Comparison of ENCODE assay signal across 26 mouse cellular contexts in the genomic region with DNA sequence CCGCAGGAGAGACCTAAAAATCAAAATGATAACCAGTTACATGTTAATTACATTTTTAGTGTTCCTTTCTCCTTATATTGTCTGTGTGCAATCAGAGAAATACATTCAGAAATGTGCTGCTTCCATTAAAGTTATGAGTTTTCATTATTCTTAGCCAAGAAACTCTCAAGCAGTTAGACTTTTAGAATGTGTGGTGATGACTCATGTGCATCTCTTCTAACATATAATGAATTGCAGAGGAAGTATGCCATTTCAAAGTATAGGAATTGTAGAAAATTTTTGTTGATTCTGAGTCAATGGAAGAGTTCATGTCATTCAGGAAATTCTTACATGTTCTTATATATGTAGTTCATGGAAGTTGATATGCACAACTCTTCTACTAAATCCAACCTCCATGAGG. TPM values are rescaled to one million over a fixed set of nuclear protein-coding genes. Genes with fewer than 3 reads are reported as not detected.
DNase-seq lines count a peak whose midpoint lies in the region; ATAC-seq and TF ChIP-seq lines count a peak whose summit lies in the region.
"Had no signal": no experiment of that assay in that cellular context is flagged by ENCODE, and none has a peak within 500 bp of the region (broad histone marks: within the 10 kb centered on the region; RNA-seq: fewer than 3 reads in every experiment).

No protein-coding gene starts in this region.

- DNase-seq in 3T3-L1 (ENCODE audit: low read depth, low spot score), result peak; percentile 67
- peak; percentile 49 for DNase-seq in NIH3T3 (ENCODE audit: low read depth)
- DNase-seq in urinary bladder, postnatal 4 days (ENCODE audit: low spot score in 2 of 2), result no peak
- DNase-seq in forebrain, embryonic 11.5 days (ENCODE audit: low spot score), result no peak
- no peak for DNase-seq in heart, adult 8-10 months (ENCODE audit: low spot score)
- DNase-seq: adrenal gland, adult 2 months; adrenal gland, postnatal 10 days; adrenal gland, postnatal 25 days; B cell, adult 2 months; cerebellum, adult 11-12 months; cerebellum, adult 2 months; cerebellum, adult 9-10 months; cerebellum, postnatal 10 days; cerebellum, postnatal 25 days had no signal

- no peak overlapping the region for H3K4me3 ChIP-seq in embryonic fibroblast, embryonic 13.5 days (ENCODE audit: insufficient read depth, low read length)
- H3K4me3 ChIP-seq in forebrain, embryonic 11.5 days (ENCODE audit: low read depth, low read length), result no peak overlapping the region
- H3K4me3 ChIP-seq: embryonic facial prominence, embryonic 13.5 days; embryonic facial prominence, embryonic 15.5 days; forebrain, embryonic 12.5 days had no signal

- H3K4me1 ChIP-seq in embryonic fibroblast, embryonic 13.5 days (ENCODE audit: control insufficient read depth, insufficient read depth, low read length), result no peaks in the 10 kb centered on the region
- no peaks in the 10 kb centered on the region for H3K4me1 ChIP-seq in forebrain, embryonic 11.5 days (replicated peaks; ENCODE audit: control insufficient read depth, insufficient read depth, low read length)
- H3K4me1 ChIP-seq: embryonic facial prominence, embryonic 13.5 days; embryonic facial prominence, embryonic 15.5 days; forebrain, embryonic 12.5 days had no signal

- TF ChIP-seq POLR2A in embryonic fibroblast, embryonic 13.5 days (IDR thresholded peaks at IDR 0.05; ENCODE audit: low read depth, low read length), result no peak

- no peak overlapping the region for H3K4me2 ChIP-seq in forebrain, embryonic 11.5 days (ENCODE audit: low read depth, low read length, severe bottlenecking)
- H3K4me2 ChIP-seq: embryonic facial prominence, embryonic 13.5 days; embryonic facial prominence, embryonic 15.5 days; forebrain, embryonic 12.5 days had no signal

- H3K9ac ChIP-seq in forebrain, embryonic 11.5 days (ENCODE audit: low read length), result no peak overlapping the region
- H3K9ac ChIP-seq: embryonic facial prominence, embryonic 13.5 days; embryonic facial prominence, embryonic 15.5 days; forebrain, embryonic 12.5 days had no signal

- H3K27ac ChIP-seq in embryonic fibroblast, embryonic 13.5 days (ENCODE audit: insufficient read depth, low read length), result 0 out of 2 replicates have a peak overlapping the region, but pooled peaks have one; percentile 47
- H3K27ac ChIP-seq in forebrain, embryonic 11.5 days (ENCODE audit: low read depth, low read length), result no peak overlapping the region
- H3K27ac ChIP-seq: embryonic facial prominence, embryonic 13.5 days; embryonic facial prominence, embryonic 15.5 days; forebrain, embryonic 12.5 days had no signal

- no peak for ATAC-seq in forebrain, embryonic 11.5 days (replicated peaks; ENCODE audit: low FRiP score)
- ATAC-seq: CD4-positive, CD25-positive, alpha-beta regulatory T cell, adult 4 months; forebrain, embryonic 14.5 days; forebrain, embryonic 16.5 days had no signal

- no peak for TF ChIP-seq CTCF in embryonic fibroblast, embryonic 13.5 days (IDR thresholded peaks at IDR 0.05; ENCODE audit: borderline replicate concordance, insufficient read depth, low read length)

- H3K27me3 ChIP-seq in forebrain, embryonic 11.5 days (ENCODE audit: control insufficient read depth, insufficient read depth, low read length), result no peaks in the 10 kb centered on the region
- H3K27me3 ChIP-seq: CH12.LX; embryonic facial prominence, embryonic 13.5 days; embryonic facial prominence, embryonic 15.5 days; forebrain, embryonic 12.5 days had no signal

- no peaks in the 10 kb centered on the region for H3K9me3 ChIP-seq in forebrain, embryonic 11.5 days (ENCODE audit: control insufficient read depth, low read length)
- H3K9me3 ChIP-seq: embryonic facial prominence, embryonic 13.5 days; embryonic facial prominence, embryonic 15.5 days; forebrain, embryonic 12.5 days; G1E had no signal

- H3K36me3 ChIP-seq in forebrain, embryonic 11.5 days (ENCODE audit: control insufficient read depth, insufficient read depth, low read length), result no peaks in the 10 kb centered on the region
- H3K36me3 ChIP-seq: embryonic facial prominence, embryonic 13.5 days; embryonic facial prominence, embryonic 15.5 days; forebrain, embryonic 12.5 days; G1E had no signal

- WGBS in forebrain, embryonic 11.5 days, result 85% methylated on average over 1 of the region's 1 CpGs

RNA-seq across cellular contexts. Expression of a gene that starts 5.3 kb away (rescaled TPM):
- not detected in 2 replicates for polyA plus RNA-seq in embryonic fibroblast, embryonic 13.5 days (2011; ENCODE audit: insufficient read length, low read depth, missing spikeins)
- polyA plus RNA-seq in forebrain, embryonic 11.5 days (2014; fragmentation: Nextera tagmentation; extraction: Ambion mirVana), result not detected in 2 replicates
- not detected for total RNA-seq in heart, adult 8-10 months (2022)
- total RNA-seq: adrenal gland, adult 2 months; adrenal gland, postnatal 10 days; adrenal gland, postnatal 25 days; adrenal gland, postnatal 4 days; CH12.LX; G1E had no signal
- polyA plus RNA-seq: adrenal gland, adult 2 months; CD4-positive, CD25-positive, alpha-beta regulatory T cell, adult 4 months; cerebellum, adult 2 months; cortical plate, adult 2 months; embryonic facial prominence, embryonic 11.5 days; embryonic facial prominence, embryonic 13.5 days; embryonic facial prominence, embryonic 15.5 days; forebrain, embryonic 12.5 days; forebrain, embryonic 14.5 days; forebrain, embryonic 16.5 days; G1E had no signal

RNA-seq across cellular contexts. Expression of a gene that starts 42.5 kb away (rescaled TPM):
- polyA plus RNA-seq in embryonic fibroblast, embryonic 13.5 days (2011; ENCODE audit: insufficient read length, low read depth, missing spikeins), result not detected in 2 replicates
- polyA plus RNA-seq in forebrain, embryonic 11.5 days (2014; fragmentation: Nextera tagmentation; extraction: Ambion mirVana), result not detected in 2 replicates
- not detected for total RNA-seq in heart, adult 8-10 months (2022)
- total RNA-seq: adrenal gland, adult 2 months; adrenal gland, postnatal 10 days; adrenal gland, postnatal 25 days; adrenal gland, postnatal 4 days; CH12.LX; G1E had no signal
- polyA plus RNA-seq: adrenal gland, adult 2 months; CD4-positive, CD25-positive, alpha-beta regulatory T cell, adult 4 months; cortical plate, adult 2 months; embryonic facial prominence, embryonic 11.5 days; embryonic facial prominence, embryonic 13.5 days; embryonic facial prominence, embryonic 15.5 days; forebrain, embryonic 12.5 days; forebrain, embryonic 14.5 days; forebrain, embryonic 16.5 days; G1E had no signal

Comparison
In these comparisons a context has a peak if more than half of its experiments do, and no peak if none do; other contexts are left out.
1. DNase-seq: peak in 3T3-L1 (single experiment) and NIH3T3 (single experiment); none in urinary bladder, postnatal 4 days (0 of 2), forebrain, embryonic 11.5 days (single experiment) and heart, adult 8-10 months (single experiment).